Mouse (Mus musculus) embryonic facial prominence, embryonic 14.5 days (tissue): ENCODE measurements around the gene Efnb3. TPM values are rescaled to one million over a fixed set of nuclear protein-coding genes. Genes with fewer than 3 reads are reported as not detected.

Experiments used
- ATAC-seq: fragments of 200-750 bp; cut with Nextera tagmentation; 2 replicates; pipeline ENCODE4 v1.8.0; 2017; ENCODE audit warnings: low read depth, moderate number of reproducible peaks, moderate TSS enrichment
- DNase-seq: peaks from one replicate; pipeline ENCODE4 v3.0.0-alpha.2; 2015; ENCODE audit warnings: low spot score
- H3K27ac ChIP-seq: fragments of 300-500 bp; sonication (generic); replicated peaks from 2 replicates; pipeline ENCODE4 v1.5.1; 2014; ENCODE audit warnings: low read depth, mild to moderate bottlenecking, low read length, moderate library complexity
- H3K27me3 ChIP-seq: fragments of 300-500 bp; sonication (generic); replicated peaks from 2 replicates; pipeline ENCODE4 v1.6.1; 2014; ENCODE audit warnings: low read length; ENCODE audit not compliant: control insufficient read depth, insufficient read depth
- H3K36me3 ChIP-seq: fragments of 300-500 bp; sonication (generic); 2 replicates; pipeline ENCODE4 v1.6.1; 2014; ENCODE audit warnings: low read length, mixed read lengths; ENCODE audit not compliant: control insufficient read depth, insufficient read depth
- H3K4me1 ChIP-seq: fragments of 300-500 bp; sonication (generic); 2 replicates; pipeline ENCODE4 v1.6.1; 2014; ENCODE audit warnings: antibody characterized with exemption, low read length; ENCODE audit not compliant: control insufficient read depth, insufficient read depth
- H3K4me2 ChIP-seq: fragments of 300-500 bp; sonication (generic); 2 replicates; pipeline ENCODE4 v1.6.1; 2014; ENCODE audit warnings: low read depth, mild to moderate bottlenecking, low read length, moderate library complexity, mixed read lengths
- H3K4me3 ChIP-seq: fragments of 300-500 bp; sonication (generic); 2 replicates; pipeline ENCODE4 v1.5.1; 2014; ENCODE audit warnings: low read depth, mild to moderate bottlenecking, low read length
- H3K9ac ChIP-seq: fragments of 300-500 bp; sonication (generic); 2 replicates; pipeline ENCODE4 v1.6.1; 2014; ENCODE audit warnings: low read depth, mild to moderate bottlenecking, low read length, moderate library complexity, mixed read lengths
- H3K9me3 ChIP-seq: fragments of 300-500 bp; sonication (generic); 2 replicates; pipeline ENCODE4 v1.6.1; 2016; ENCODE audit warnings: low read length; ENCODE audit not compliant: control insufficient read depth
- WGBS: fragments of 180-500 bp; shearing (Covaris S2); extraction: QIAGEN DNeasy Blood & Tissue Kit; methylation state at CpG from one replicate; pipeline ENCODE4 v1.1.7; 2014; 5-methylcytosine and 5-hydroxymethylcytosine counted together
- polyA plus RNA-seq: library from polyadenylated mRNA; unstranded; fragments of >200 nt; fragmentation: Nextera tagmentation; extraction: Ambion mirVana; gene quantifications from 2 replicates; pipeline ENCODE4 v1.2.1, GENCODE M21; 2014

Gene Efnb3
- polyA plus RNA-seq, result 7.3 and 8.6 TPM in 2 replicates

DNA sequence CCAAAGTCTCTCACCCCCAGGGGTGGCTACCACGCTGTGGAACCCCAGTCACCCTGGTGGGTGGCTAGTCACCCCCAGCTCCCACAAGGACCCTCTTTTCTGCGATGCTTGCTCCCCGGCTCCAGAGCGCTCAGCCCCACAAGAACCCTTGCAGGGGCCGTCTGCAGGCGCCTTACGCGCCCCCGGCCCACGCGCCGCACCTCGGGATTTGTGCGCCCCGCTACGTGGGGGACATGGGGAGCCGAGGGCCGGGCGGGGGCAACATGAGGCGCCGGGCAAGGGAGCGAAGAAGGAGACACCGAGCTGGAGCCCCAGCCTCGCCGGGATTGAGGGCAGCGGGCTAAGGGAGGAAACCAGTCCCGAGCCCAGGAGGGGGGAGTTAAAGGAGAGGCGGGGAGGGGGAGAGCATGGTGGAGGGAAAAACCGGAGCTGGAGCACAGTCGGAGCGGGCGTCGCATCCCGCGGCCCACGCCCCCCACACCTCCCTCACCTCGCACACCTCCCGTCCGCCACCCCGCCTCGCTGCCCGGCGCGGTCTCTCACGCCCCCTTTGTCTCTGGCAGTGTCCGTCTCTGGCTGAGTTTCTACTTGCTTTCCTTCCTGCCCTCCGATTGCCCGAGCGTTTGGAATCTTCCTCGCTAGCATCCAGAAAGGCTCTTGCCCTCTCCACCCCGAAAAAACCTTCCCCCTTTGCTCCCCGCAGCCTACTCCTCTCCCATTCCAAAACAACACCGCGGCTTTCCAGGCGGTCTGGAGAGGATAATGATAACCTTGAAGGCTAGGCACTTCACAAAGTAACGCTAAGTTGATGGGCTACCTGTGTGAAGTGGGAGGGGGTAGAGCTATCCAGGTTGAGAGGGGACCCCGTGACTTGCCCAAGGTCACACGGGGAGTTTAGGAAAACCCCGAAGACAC is at the start of gene Efnb3:
Efnb3 (minus strand) TSS at position 355 of the 915 bp plus-strand sequence.
- DNase-seq, result peak; percentile 86
- Histone ChIP-seq H3K36me3 (peaks cover 27% of the 10 kb centered on the region), H3K4me3 (peak within 1 kb of the TSS; percentile 76), H3K4me2 (peak within 1 kb of the TSS; percentile 95), H3K27me3 (no peaks in the 10 kb centered on the region), H3K4me1 (peaks cover 24% of the 10 kb centered on the region), H3K9ac (peak within 1 kb of the TSS; percentile 87), H3K27ac (peak within 1 kb of the TSS; percentile 81), H3K9me3 (no peaks in the 10 kb centered on the region)
- under 1% methylated on average over 46 of the region's 59 CpGs for WGBS
- peak; percentile 81 for ATAC-seq

DNA sequence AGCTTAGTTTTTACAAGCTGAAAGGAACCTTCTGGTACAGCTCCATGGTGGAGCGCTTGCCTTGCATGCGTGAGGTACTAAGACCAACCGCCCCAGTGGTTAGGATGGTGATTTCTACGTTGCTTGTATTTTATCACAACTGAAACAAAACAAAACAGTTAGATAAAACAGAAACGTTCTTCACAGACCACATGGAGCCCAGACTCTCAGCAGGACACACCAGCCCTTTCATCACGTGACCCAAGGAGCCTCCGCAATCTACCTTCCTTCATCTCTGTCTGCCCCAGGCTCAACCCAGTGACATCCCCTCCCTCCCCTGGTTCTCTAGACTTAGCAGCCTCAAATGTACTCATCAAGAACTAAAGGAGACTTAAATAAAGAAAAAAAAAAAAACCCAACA is 49.4 kb upstream of the Efnb3 start:
- H3K9me3 ChIP-seq, result no peaks in the 10 kb centered on the region
- H3K4me1 ChIP-seq, result peaks cover 11% of the 10 kb centered on the region
- no peak for ATAC-seq
- WGBS, result 58% methylated on average over 7 of the region's 7 CpGs
- peaks cover 2% of the 10 kb centered on the region; the same call in 1 of the 2 replicates for H3K27me3 ChIP-seq
- H3K4me2 ChIP-seq, result no peak overlapping the region
- no peak overlapping the region for H3K27ac ChIP-seq
- no peak overlapping the region for H3K4me3 ChIP-seq
- DNase-seq, result no peak
- H3K36me3 ChIP-seq, result no peaks in the 10 kb centered on the region
- no peak overlapping the region for H3K9ac ChIP-seq

DNA sequence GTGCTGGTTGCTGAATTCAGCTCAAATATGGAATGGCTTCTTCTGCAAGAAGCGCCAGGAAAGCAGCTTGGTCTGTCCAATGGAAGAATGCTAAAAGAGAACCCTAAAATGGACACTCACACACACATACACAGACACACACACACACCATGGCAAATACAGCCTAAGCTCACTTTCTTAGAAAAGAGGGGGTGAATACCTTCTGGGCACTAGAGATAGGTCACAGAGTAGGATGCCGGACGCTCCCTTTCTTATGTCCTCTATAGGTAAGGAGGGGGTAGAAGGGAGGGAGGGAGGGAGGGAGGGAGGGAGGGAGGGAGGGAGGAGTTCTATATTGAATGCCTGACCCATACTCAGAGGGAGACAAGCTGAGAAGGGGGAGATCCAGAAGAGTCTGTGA is 48.5 kb upstream of the Efnb3 start:
- WGBS, result 88% methylated on average over 1 of the region's 3 CpGs
- H3K9ac ChIP-seq, result no peak overlapping the region
- no peaks in the 10 kb centered on the region for H3K36me3 ChIP-seq
- no peaks in the 10 kb centered on the region for H3K9me3 ChIP-seq
- DNase-seq, result no peak
- no peak overlapping the region for H3K4me2 ChIP-seq
- no peak overlapping the region for H3K4me3 ChIP-seq
- H3K4me1 ChIP-seq, result peaks cover 11% of the 10 kb centered on the region
- no peak overlapping the region for H3K27ac ChIP-seq
- no peak for ATAC-seq
- peaks cover 5% of the 10 kb centered on the region; the same call in 1 of the 2 replicates for H3K27me3 ChIP-seq

DNA sequence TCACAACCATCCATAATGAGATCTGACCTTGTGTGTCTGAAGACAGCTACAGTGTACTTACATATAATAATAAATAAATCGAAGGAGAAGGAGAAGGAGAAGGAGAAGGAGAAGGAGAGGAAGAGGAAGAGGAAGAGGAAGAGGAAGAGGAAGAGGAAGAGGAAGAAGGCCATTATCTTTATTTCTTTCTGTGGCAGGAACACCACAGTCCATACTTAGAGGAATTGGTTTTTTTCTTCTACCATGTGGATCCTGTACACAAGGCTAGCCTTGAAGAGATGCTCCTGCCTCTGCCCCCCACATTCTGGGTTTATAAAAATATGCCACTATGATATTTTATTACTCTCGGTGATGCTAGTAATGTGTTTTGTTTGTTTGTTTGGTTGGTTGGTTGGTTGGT is 46.8 kb upstream of the Efnb3 start:
- DNase-seq (no peak), ATAC-seq (no peak)
- Histone ChIP-seq H3K4me2 (no peak overlapping the region), H3K9me3 (no peaks in the 10 kb centered on the region), H3K4me3 (no peak overlapping the region), H3K9ac (no peak overlapping the region), H3K36me3 (no peaks in the 10 kb centered on the region), H3K27me3 (peaks cover 5% of the 10 kb centered on the region; the same call in 1 of the 2 replicates), H3K27ac (no peak overlapping the region), H3K4me1 (peaks cover 10% of the 10 kb centered on the region)
- 79% methylated on average over 2 of the region's 2 CpGs for WGBS

DNA sequence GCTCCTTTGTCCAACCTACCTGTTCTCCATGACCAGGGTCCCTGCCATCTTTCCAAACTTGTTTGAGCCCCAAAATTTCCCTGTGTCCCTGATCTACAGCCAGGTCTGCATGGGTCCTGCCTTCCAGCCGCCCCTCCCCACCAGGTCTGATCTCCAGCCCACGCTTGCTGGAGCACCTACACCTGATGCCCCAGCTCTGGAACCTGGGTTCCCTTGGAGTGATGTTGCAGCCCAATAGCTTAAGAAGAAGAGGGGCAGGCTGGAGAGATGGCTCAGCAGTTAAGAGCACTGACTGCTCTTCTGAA is 46.4 kb upstream of the Efnb3 start:
- Histone ChIP-seq H3K9ac (peak overlapping the region; percentile 68; the same call in 1 of the 2 replicates), H3K9me3 (no peaks in the 10 kb centered on the region), H3K27ac (0 out of 2 replicates have a peak overlapping the region, but pooled peaks have one; percentile 10), H3K36me3 (no peaks in the 10 kb centered on the region), H3K4me1 (peaks cover 10% of the 10 kb centered on the region), H3K4me3 (peak overlapping the region; percentile 60), H3K27me3 (peaks cover 5% of the 10 kb centered on the region; the same call in 1 of the 2 replicates), H3K4me2 (peak overlapping the region; percentile 98)
- ATAC-seq (no peak), DNase-seq (no peak)
- WGBS, result 66% methylated on average over 2 of the region's 2 CpGs

DNA sequence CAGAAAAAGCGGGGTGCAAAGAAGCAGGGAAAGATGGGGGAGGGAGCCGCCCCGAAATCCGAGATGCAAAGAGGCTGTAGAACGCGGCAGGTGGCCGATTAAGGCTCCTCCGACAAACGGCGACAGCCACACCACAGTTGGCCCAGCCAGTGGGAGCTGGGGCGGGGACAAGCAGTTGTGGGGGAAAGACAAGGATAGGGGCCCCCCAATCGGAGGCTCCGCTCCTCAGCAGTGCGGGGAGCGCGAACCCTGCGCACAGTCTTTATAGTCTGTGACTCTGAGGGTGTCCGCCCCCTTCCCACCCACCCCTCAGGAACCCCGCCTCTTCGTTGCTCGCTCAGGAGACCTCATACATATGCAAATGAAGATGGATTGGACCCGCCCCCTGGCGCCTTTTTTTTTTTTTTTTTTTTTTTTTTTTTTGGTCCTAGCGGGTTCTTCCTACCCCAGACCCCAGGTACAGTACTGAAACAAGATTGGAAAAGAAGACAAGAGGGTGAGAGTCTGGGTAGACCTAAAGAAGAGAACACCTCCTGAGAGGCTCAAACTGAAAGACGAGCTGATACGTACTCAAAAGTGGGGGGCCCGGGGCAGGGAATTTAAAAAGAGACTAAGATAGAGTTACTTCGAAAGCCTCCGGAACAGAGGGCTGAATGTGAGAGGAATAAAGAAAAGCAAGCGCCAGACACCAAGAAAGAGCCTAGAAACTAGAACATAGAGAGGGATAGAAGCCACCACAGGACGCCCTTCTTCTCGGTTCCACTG is 45.9 kb upstream of the Efnb3 start, which contains the start of gene Atp1b2:
Atp1b2 (minus strand) TSS at position 217 of the 765 bp plus-strand sequence.
- Histone ChIP-seq H3K9ac (peak within 1 kb of the TSS; percentile 68), H3K27ac (peak within 1 kb of the TSS; percentile 10; the same call in 1 of the 2 replicates), H3K27me3 (peaks cover 5% of the 10 kb centered on the region; the same call in 1 of the 2 replicates), H3K9me3 (no peaks in the 10 kb centered on the region), H3K36me3 (no peaks in the 10 kb centered on the region), H3K4me2 (peak within 1 kb of the TSS; percentile 98), H3K4me1 (peaks cover 11% of the 10 kb centered on the region), H3K4me3 (peak within 1 kb of the TSS; percentile 60)
- peak; percentile 95 for DNase-seq
- WGBS, result 2% methylated on average over 32 of the region's 32 CpGs
- peak; percentile 95 for ATAC-seq

DNA sequence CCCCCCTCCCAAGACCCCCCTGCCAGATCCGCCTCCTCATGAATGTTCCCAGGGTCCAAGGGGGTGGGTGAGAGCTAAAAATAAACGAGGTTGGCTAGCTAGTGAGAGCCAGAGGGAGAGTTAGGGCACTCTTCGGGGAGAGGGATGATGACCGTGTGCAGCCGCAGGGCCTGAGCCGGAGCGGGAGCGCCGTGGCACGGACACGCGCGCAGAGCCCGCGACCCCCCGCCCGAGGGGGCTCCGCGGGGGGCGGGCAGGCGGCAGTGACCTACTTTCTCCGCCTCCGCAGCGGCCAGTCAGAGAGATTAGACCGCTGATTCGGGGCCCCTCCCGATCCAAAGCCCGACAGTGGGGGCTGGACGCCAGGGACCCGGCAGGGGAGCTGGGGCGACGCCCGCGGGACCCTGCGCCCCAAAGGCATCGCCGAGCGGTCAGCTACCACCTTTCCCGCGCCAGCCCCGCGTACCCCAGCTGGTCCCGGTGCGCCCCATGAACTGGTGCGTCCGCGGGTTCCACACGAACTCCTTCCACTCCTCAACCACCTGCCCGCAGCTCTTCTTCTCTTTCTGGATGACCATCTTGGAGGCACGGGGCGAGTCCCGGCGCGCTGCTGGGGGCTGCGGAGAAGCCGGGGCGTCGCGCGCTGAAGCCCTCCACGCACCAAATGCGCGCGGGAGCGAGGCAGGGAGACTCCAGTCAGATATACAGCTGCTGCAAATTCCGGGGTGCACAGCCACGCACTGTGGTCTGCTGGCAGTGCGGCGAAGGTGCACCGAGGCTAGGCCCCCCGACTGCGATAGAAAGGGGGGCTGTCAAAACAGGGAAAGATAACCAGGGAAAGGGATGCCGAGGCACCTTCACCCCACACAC is 45.0 kb upstream of the Efnb3 start:
- WGBS, result 0% methylated on average over 46 of the region's 73 CpGs
- Histone ChIP-seq H3K4me2 (peak overlapping the region; percentile 98), H3K4me1 (peaks cover 19% of the 10 kb centered on the region), H3K4me3 (peak overlapping the region; percentile 60), H3K9me3 (no peaks in the 10 kb centered on the region), H3K27me3 (peaks cover 5% of the 10 kb centered on the region; the same call in 1 of the 2 replicates), H3K27ac (no peak overlapping the region; the same call in 1 of the 2 replicates), H3K36me3 (no peaks in the 10 kb centered on the region), H3K9ac (peak overlapping the region; percentile 68)
- DNase-seq (peak; percentile 31), ATAC-seq (peak; percentile 53)

DNA sequence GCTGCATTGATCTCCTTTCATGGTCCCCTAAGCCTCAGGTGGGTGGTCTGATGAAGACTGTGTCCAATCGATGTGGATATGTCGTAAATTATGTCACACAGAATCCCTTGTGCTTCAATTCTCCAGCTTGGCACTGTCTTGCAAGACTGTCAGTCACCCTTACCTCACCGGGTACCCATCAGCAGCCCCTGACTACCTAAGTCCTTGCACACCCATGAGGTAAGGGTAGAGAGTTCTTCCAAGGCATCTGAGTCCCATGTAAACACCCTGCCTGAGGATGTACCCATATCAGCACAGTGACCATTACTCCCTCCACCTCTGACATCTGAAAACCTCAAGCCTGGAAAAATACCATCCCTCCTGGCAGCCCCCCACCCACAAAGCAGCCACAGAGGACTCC is 44.3 kb upstream of the Efnb3 start:
- DNase-seq, result no peak
- no peak for ATAC-seq
- Histone ChIP-seq H3K27ac (no peak overlapping the region), H3K4me1 (peaks cover 24% of the 10 kb centered on the region), H3K36me3 (no peaks in the 10 kb centered on the region), H3K4me2 (peak overlapping the region; percentile 98), H3K4me3 (peak overlapping the region; percentile 60), H3K9ac (peak overlapping the region; percentile 68), H3K9me3 (no peaks in the 10 kb centered on the region), H3K27me3 (peaks cover 5% of the 10 kb centered on the region; the same call in 1 of the 2 replicates)
- 45% methylated on average over 3 of the region's 3 CpGs for WGBS
